Mouse (Mus musculus) midbrain, embryonic 12.5 days (tissue): ENCODE results near the gene Cpox. TPM values are rescaled to one million over a fixed set of nuclear protein-coding genes. Genes with fewer than 3 reads are reported as not detected.

ENCODE experiments used
- ATAC-seq: fragments of 200-750 bp; cut with Nextera tagmentation; 2 replicates; pipeline ENCODE4 v1.8.0; 2017; ENCODE audit warnings: low read depth, moderate TSS enrichment, moderate library complexity; ENCODE audit not compliant: low FRiP score
- H3K27ac ChIP-seq: fragments of 300-500 bp; sonication (generic); replicated peaks from 2 replicates; pipeline ENCODE4 v1.5.1; 2016; ENCODE audit warnings: mild to moderate bottlenecking
- H3K27me3 ChIP-seq: fragments of 300-500 bp; sonication (generic); 2 replicates; pipeline ENCODE4 v1.6.1; 2016; ENCODE audit warnings: mild to moderate bottlenecking
- H3K36me3 ChIP-seq: fragments of 300-500 bp; sonication (generic); 2 replicates; pipeline ENCODE4 v1.6.1; 2016
- H3K4me1 ChIP-seq: fragments of 300-500 bp; sonication (generic); 2 replicates; pipeline ENCODE4 v1.6.1; 2016
- H3K4me2 ChIP-seq: fragments of 300-500 bp; sonication (generic); replicated peaks from 2 replicates; pipeline ENCODE4 v1.6.1; 2016; ENCODE audit warnings: mild to moderate bottlenecking, moderate library complexity
- H3K4me3 ChIP-seq: fragments of 300-500 bp; sonication (generic); 2 replicates; pipeline ENCODE4 v1.5.1; 2016; ENCODE audit warnings: mild to moderate bottlenecking
- H3K9ac ChIP-seq: fragments of 300-500 bp; sonication (generic); replicated peaks from 2 replicates; pipeline ENCODE4 v1.6.1; 2016; ENCODE audit warnings: mild to moderate bottlenecking, moderate library complexity
- H3K9me3 ChIP-seq: fragments of 300-500 bp; sonication (generic); 2 replicates; pipeline ENCODE4 v1.6.1; 2016; ENCODE audit warnings: mild to moderate bottlenecking
- WGBS: fragments of 180-500 bp; shearing (Covaris S2); methylation state at CpG from one replicate; pipeline ENCODE4 v1.1.7; 2016; 5-methylcytosine and 5-hydroxymethylcytosine counted together
- polyA plus RNA-seq: library from polyadenylated mRNA; unstranded; fragments of >200 nt; fragmentation: Nextera tagmentation; extraction: Ambion mirVana; gene quantifications from 2 replicates; pipeline ENCODE4 v1.2.1, GENCODE M21; 2016

The Cpox gene
- polyA plus RNA-seq, 1 experiment from 2014 or later = 17.2 TPM

DNA sequence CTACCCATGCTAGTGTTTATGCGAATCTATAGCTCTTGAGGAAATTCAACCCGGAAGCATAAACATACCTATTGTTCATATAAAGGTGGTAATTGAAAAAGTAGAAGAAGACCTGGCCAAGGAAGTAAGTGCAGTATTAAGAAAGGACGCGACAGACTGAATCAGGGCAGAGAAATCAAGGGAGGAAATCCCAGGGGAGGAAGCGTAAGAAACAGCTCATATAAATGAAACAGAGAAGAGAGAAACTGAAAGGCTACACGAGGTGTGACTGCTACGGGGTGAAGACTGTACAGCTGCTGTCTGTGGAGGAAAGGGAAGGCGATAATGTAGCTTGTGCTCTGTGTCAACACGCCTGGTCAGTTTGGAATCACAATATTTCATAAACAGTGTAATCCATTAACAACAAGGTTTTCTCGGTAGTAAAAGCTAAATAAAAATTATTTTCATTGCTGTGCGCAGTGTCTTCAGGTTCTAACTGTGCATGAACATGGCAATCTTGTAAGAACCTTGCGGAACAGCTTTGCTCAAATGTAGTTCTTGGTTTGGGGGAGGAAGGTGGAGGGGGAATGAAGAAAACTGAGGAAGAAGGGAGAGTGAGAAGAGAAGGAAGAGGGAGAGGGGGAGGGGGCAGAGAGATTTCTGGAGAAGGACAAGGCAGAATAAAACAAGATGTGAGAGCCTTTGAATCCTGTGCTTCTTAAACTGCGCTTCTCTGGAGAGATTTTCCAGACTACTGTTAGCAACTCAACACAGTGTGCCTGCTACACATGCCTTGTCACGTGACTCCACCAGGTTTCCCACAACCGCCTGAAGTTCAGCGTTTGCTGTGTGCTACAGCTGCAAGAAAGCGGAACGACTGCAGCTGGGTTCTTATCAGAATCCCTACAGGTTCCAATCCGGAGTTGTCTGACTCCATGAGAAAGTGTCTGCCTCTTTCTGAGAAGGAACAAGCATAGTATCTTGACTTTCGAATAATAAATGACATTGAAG lies 15.8 kb downstream of the Cpox start:
- H3K9ac ChIP-seq = no peak overlapping the region
- WGBS = 83% methylated on average over 20 of the region's 20 CpGs

DNA sequence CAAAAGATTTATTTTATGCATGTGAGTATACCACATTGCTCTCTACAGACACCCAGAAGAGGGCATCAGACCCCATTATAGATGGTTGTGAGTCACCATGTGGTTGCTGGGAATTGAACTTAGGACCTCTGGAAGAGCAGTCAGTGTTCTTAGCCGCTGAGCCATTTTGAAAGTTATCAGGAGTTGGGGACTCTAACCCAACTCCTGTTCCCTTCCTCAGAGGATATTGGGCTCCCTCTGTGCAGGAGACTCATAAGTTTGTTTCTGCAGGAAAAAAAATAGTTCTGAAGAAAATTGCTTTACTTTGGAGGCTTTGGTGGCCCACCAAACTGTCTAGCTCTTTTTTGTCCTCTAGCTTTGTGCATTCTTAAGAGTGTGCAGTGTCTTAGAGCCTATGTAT lies 18.4 kb downstream of the Cpox start:
- Histone ChIP-seq H3K9ac (no peak overlapping the region), H3K4me1 (no peaks in the 10 kb centered on the region), H3K4me2 (no peak overlapping the region), H3K27me3 (no peaks in the 10 kb centered on the region), H3K36me3 (no peaks in the 10 kb centered on the region), H3K9me3 (no peaks in the 10 kb centered on the region), H3K27ac (no peak overlapping the region), H3K4me3 (no peak overlapping the region)
- WGBS = 97% methylated on average over 1 of the region's 1 CpGs
- no peak for ATAC-seq

More for the DNA sequence above, 15.8 kb downstream of the Cpox start:
- Histone ChIP-seq H3K4me1 (no peaks in the 10 kb centered on the region), H3K36me3 (no peaks in the 10 kb centered on the region), H3K27ac (no peak overlapping the region), H3K9me3 (no peaks in the 10 kb centered on the region), H3K4me3 (no peak overlapping the region), H3K27me3 (no peaks in the 10 kb centered on the region), H3K4me2 (no peak overlapping the region)
- no peak for ATAC-seq

- Histone ChIP-seq H3K27me3 (no peaks in the 10 kb centered on the region), H3K27ac (no peak overlapping the region), H3K36me3 (no peaks in the 10 kb centered on the region), H3K4me1 (no peaks in the 10 kb centered on the region), H3K4me3 (no peak overlapping the region), H3K4me2 (no peak overlapping the region), H3K9ac (no peak overlapping the region), H3K9me3 (no peaks in the 10 kb centered on the region)
- no peak for ATAC-seq
- WGBS = 89% methylated on average over 5 of the region's 5 CpGs
These were observed 19.6 kb downstream of the Cpox start for GRCm38 (mm10) chr16:58689555-58690169.

GRCm38 (mm10) chr16:58690322-58690732 lies 20.2 kb downstream of the Cpox start:
- H3K27me3 ChIP-seq = no peaks in the 10 kb centered on the region
- 90% methylated on average over 5 of the region's 5 CpGs for WGBS
- H3K4me3 ChIP-seq = no peak overlapping the region
- H3K9ac ChIP-seq = no peak overlapping the region
- no peaks in the 10 kb centered on the region for H3K9me3 ChIP-seq
- ATAC-seq = no peak
- no peak overlapping the region for H3K27ac ChIP-seq
- H3K36me3 ChIP-seq = no peaks in the 10 kb centered on the region
- no peak overlapping the region for H3K4me2 ChIP-seq
- no peaks in the 10 kb centered on the region for H3K4me1 ChIP-seq

DNA sequence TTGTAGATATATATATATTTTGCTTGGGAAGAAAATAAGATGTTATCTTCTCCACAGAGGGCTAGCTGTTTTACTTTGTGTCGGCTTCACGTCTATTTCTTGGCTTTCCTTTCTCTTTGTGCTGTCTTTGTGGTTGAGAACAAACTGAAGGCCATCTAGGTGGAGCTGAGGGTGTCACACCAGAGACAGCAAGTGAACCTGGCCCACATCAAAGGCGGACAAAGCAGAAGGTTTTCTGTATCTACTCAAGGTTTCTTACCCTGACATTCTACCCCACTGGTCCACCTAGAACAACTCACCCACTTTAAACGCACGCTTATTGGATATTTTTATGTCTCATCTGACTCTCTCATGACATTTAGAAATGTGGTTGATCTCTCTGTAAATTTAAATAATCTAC lies 24.0 kb downstream of the Cpox start:
- Histone ChIP-seq H3K9me3 (no peaks in the 10 kb centered on the region), H3K27me3 (no peaks in the 10 kb centered on the region), H3K36me3 (no peaks in the 10 kb centered on the region), H3K27ac (no peak overlapping the region), H3K4me2 (no peak overlapping the region), H3K9ac (no peak overlapping the region), H3K4me1 (no peaks in the 10 kb centered on the region), H3K4me3 (no peak overlapping the region)
- ATAC-seq = no peak
- WGBS = 95% methylated on average over 5 of the region's 5 CpGs

DNA sequence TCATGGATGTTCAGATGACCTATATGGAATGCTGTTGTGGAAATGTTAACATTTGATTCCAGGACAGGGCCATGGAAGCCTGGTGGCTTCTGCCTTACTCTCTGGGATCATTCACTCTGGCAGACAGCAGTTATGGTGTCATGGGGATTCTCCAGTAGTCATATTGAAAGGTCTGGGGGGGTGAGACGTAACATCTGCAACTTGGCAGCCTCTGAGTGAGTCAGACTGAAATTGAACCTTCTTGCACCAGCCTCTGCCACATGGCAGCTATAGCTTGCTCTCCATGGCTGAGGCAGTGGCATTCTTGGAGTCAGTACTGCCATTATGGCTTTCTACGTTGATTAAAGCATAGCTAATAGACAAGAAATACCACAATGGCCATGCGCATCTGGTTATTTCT lies 26.7 kb downstream of the Cpox start:
- Histone ChIP-seq H3K9ac (no peak overlapping the region), H3K4me3 (no peak overlapping the region), H3K27me3 (no peaks in the 10 kb centered on the region), H3K4me1 (no peaks in the 10 kb centered on the region), H3K9me3 (no peaks in the 10 kb centered on the region), H3K27ac (no peak overlapping the region), H3K36me3 (no peaks in the 10 kb centered on the region), H3K4me2 (no peak overlapping the region)
- ATAC-seq = no peak
- WGBS = 87% methylated on average over 3 of the region's 3 CpGs

DNA sequence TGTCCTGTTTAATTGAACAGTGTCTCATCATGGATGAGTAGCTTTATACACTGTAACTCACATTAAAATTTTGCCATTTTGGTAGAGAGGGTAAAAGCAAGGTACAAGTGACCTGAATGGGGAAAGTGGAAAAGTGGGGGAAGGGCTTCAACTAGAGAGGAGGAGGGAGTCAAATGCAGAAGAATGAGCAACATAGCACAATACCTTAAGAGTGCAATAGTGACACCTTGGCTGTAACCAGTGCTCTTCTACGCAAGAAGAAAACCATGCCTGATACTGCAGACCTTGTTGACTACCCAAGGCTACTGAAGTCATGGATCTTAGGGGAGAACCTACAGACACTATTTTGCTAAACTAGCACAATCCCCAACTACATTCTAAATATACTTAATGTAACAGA lies 27.2 kb downstream of the Cpox start:
- Histone ChIP-seq H3K4me3 (no peak overlapping the region), H3K9me3 (no peaks in the 10 kb centered on the region), H3K4me2 (no peak overlapping the region), H3K9ac (no peak overlapping the region), H3K27ac (no peak overlapping the region), H3K36me3 (no peaks in the 10 kb centered on the region), H3K4me1 (no peaks in the 10 kb centered on the region), H3K27me3 (no peaks in the 10 kb centered on the region)
- no peak for ATAC-seq
- WGBS = 95% methylated on average over 1 of the region's 1 CpGs

GRCm38 (mm10) chr16:58700174-58700573 lies 30.1 kb downstream of the Cpox start:
- H3K27ac ChIP-seq = no peak overlapping the region
- no peak overlapping the region for H3K4me2 ChIP-seq
- no peak overlapping the region for H3K4me3 ChIP-seq
- no peaks in the 10 kb centered on the region for H3K4me1 ChIP-seq
- H3K9ac ChIP-seq = no peak overlapping the region
- ATAC-seq = no peak
- H3K9me3 ChIP-seq = no peaks in the 10 kb centered on the region
- WGBS = 78% methylated on average over 6 of the region's 6 CpGs
- H3K36me3 ChIP-seq = no peaks in the 10 kb centered on the region
- no peaks in the 10 kb centered on the region for H3K27me3 ChIP-seq

DNA sequence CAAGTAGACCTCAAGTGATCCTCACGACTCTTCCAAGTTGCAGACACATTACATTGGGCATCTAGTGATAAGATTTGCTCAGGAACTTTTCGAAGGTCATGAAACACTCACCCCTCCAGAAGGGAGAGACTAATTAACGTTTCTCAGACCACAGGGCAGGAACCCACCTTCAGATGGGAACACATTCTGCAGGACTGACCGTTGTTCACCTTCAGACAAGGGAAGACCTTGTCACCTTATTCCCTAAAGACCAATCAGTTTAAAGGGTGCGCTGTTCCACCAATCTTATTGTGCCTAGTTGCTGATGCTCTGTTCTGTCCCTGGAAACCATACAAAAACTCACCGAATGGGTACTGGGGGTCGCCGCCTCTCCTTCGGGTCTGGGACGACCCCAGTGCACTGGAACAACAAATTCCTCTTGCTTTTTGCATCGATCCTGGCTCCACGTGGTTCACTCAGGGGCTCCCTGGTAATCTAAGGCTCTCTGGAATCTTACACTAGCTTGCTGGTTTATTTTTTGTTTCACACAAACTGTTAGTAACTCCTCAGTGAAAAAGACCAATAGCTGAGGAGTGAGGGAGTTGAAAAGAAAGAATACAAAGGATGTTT lies 30.8 kb downstream of the Cpox start:
- Histone ChIP-seq H3K4me3 (no peak overlapping the region), H3K9me3 (no peaks in the 10 kb centered on the region), H3K36me3 (no peaks in the 10 kb centered on the region), H3K4me1 (no peaks in the 10 kb centered on the region), H3K27me3 (no peaks in the 10 kb centered on the region), H3K27ac (no peak overlapping the region), H3K4me2 (no peak overlapping the region), H3K9ac (no peak overlapping the region)
- no peak for ATAC-seq
- WGBS = 83% methylated on average over 12 of the region's 12 CpGs

DNA sequence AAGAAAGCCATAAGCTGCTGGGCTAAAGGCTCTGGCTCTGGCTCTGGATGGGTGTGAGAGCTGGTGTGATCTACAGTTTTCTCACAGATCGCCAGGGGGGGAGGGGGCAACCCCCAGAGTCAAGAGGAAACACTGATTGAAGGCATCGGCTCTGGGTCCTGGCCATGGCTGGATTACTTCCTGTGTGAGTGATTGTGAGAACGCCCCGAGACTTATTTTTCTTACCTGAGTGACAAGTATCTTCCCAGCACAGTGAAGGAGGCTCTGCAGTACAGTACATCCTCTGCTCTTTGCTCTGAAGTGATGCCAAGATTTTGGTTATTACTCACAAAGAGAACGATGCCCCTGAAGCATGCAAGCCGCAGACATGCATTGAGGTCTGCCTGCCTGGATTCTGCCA lies 31.7 kb downstream of the Cpox start:
- no peaks in the 10 kb centered on the region for H3K9me3 ChIP-seq
- H3K9ac ChIP-seq = no peak overlapping the region
- H3K27me3 ChIP-seq = no peaks in the 10 kb centered on the region
- no peak overlapping the region for H3K27ac ChIP-seq
- H3K4me2 ChIP-seq = no peak overlapping the region
- H3K4me3 ChIP-seq = no peak overlapping the region
- WGBS = 78% methylated on average over 6 of the region's 6 CpGs
- H3K4me1 ChIP-seq = no peaks in the 10 kb centered on the region
- no peaks in the 10 kb centered on the region for H3K36me3 ChIP-seq
- no peak for ATAC-seq

DNA sequence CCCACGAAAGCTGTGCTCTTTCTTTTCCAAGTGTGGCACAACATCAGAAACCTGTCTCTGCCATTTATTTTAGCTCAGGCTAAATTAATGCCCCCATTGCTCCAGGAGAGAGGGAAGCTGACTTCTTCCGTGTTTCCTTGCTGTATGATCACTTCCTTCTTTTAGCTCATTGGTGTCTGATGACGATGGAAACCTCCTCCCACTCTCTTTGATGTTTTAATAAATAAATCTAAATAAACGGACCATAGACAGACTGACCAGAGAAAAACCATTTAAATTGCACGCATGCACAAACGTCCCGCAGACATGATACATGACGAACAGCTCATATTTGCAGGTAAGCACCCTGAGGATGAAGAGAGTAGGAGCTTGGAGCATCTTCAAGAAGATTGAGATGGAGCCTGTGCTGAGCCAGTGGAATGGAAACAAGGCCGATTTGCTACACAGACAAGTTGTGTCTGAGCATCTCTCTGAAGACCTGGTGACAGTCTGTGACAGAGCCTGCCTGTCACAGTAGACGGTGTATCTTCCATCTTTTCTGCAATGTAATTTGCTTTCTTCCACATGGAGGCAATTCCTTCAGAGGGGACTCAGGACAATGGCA lies 32.3 kb downstream of the Cpox start:
- Histone ChIP-seq H3K27me3 (no peaks in the 10 kb centered on the region), H3K4me3 (no peak overlapping the region), H3K27ac (no peak overlapping the region), H3K4me2 (no peak overlapping the region), H3K9me3 (no peaks in the 10 kb centered on the region), H3K9ac (no peak overlapping the region), H3K36me3 (no peaks in the 10 kb centered on the region), H3K4me1 (no peaks in the 10 kb centered on the region)
- 86% methylated on average over 10 of the region's 10 CpGs for WGBS
- ATAC-seq = no peak
